Mouse (Mus musculus) MEL (cell line): ENCODE measurements around the gene Srcin1. TPM values are rescaled to one million over a fixed set of nuclear protein-coding genes. Genes with fewer than 3 reads are reported as not detected.

Experiments
- DNase-seq: peaks from one replicate; pipeline ENCODE4 v3.0.0; 2011; ENCODE audit warnings: low read depth, low spot score
- H3K27ac ChIP-seq: 2 replicates; pipeline ENCODE4 v1.5.1; 2012; ENCODE audit warnings: low read depth, mild to moderate bottlenecking, control low read depth, low read length, moderate library complexity; ENCODE audit not compliant: control insufficient read depth
- H3K27me3 ChIP-seq, 2 experiments: fragments of 150-350 bp in 1 of 2; sonication (generic) in 1 of 2; 2 replicates each; pipeline ENCODE4 v1.6.1; 2012; ENCODE audit warnings: low read length in 2 of 2, mild to moderate bottlenecking in 2 of 2, improper control_type of control experiment in 1 of 2, moderate library complexity in 1 of 2; ENCODE audit not compliant: insufficient read depth in 2 of 2, control insufficient read depth in 1 of 2
- H3K36me3 ChIP-seq, 2 experiments: 2 replicates each; pipeline ENCODE4 v1.6.1; 2012 to 2014; ENCODE audit warnings: low read length in 2 of 2, improper control_type of control experiment in 1 of 2, inconsistent platforms in 1 of 2, mild to moderate bottlenecking in 1 of 2; ENCODE audit not compliant: insufficient read depth in 2 of 2, control insufficient read depth in 1 of 2
- H3K4me1 ChIP-seq, 2 experiments: fragments of 150-350 bp in 1 of 2; sonication (generic) in 1 of 2; 2 replicates each; pipeline ENCODE4 v1.6.1; 2012; ENCODE audit warnings: low read length in 2 of 2, improper control_type of control experiment in 1 of 2, mild to moderate bottlenecking in 1 of 2; ENCODE audit not compliant: insufficient read depth in 2 of 2, control insufficient read depth in 1 of 2
- H3K4me3 ChIP-seq, 2 experiments: fragments of 150-350 bp in 1 of 2; sonication (generic) in 1 of 2; 2 replicates each; pipeline ENCODE4 v1.5.1; 2012; ENCODE audit warnings: low read depth in 2 of 2, low read length in 2 of 2, mild to moderate bottlenecking in 2 of 2, moderate library complexity in 2 of 2, control low read depth in 1 of 2, improper control_type of control experiment in 1 of 2; ENCODE audit not compliant: control insufficient read depth in 1 of 2, insufficient read depth in 1 of 2
- H3K79me2 ChIP-seq: 2 replicates; pipeline ENCODE4 v1.6.1; 2012; ENCODE audit warnings: mild to moderate bottlenecking, low read length, moderate library complexity; ENCODE audit not compliant: control insufficient read depth, poor library complexity, insufficient read depth
- H3K9ac ChIP-seq: 2 replicates; pipeline ENCODE4 v1.6.1; 2012; ENCODE audit warnings: low read depth, mild to moderate bottlenecking, control low read depth, low read length, moderate library complexity; ENCODE audit not compliant: control insufficient read depth, poor library complexity, severe bottlenecking
- H3K9me3 ChIP-seq: fragments of 150-350 bp; sonication (generic); replicated peaks from 2 replicates; pipeline ENCODE4 v1.6.1; 2012; ENCODE audit warnings: mild to moderate bottlenecking, low read length, improper control_type of control experiment, moderate library complexity; ENCODE audit not compliant: insufficient read depth
- BHLHE40 ChIP-seq: IDR thresholded peaks from 2 replicates; pipeline ENCODE4 v1.6.1; 2012; ENCODE audit warnings: low read depth, mild to moderate bottlenecking, inconsistent platforms, low read length, improper control_type of control experiment, borderline replicate concordance
- CHD2 ChIP-seq: IDR thresholded peaks from 2 replicates; pipeline ENCODE4 v1.6.1; 2011; ENCODE audit warnings: low read length, improper control_type of control experiment
- ELF1 ChIP-seq: IDR thresholded peaks from 2 replicates; pipeline ENCODE4 v1.6.1; 2014; ENCODE audit warnings: low read depth, mild to moderate bottlenecking, inconsistent platforms, low read length, improper control_type of control experiment, moderate library complexity
- EP300 ChIP-seq, 2 experiments: IDR thresholded peaks; 2 replicates each; pipeline ENCODE4 v1.6.1; 2011; ENCODE audit warnings: improper control_type of control experiment in 2 of 2, low read length in 2 of 2, low read depth in 1 of 2, mild to moderate bottlenecking in 1 of 2
- ETS1 ChIP-seq: IDR thresholded peaks from 2 replicates; pipeline ENCODE4 v1.6.1; 2012; ENCODE audit warnings: low read depth, mild to moderate bottlenecking, inconsistent platforms, low read length, improper control_type of control experiment, moderate library complexity
- GABPA ChIP-seq: IDR thresholded peaks from 2 replicates; pipeline ENCODE4 v1.6.1; 2012; ENCODE audit warnings: low read depth, mild to moderate bottlenecking, inconsistent platforms, low read length, improper control_type of control experiment, moderate library complexity
- HCFC1 ChIP-seq: IDR thresholded peaks from 2 replicates; pipeline ENCODE4 v1.6.1; 2012; ENCODE audit warnings: low read depth, mild to moderate bottlenecking, inconsistent platforms, low read length, improper control_type of control experiment, moderate library complexity
- KAT2A ChIP-seq: conservative IDR thresholded peaks from 2 replicates; pipeline ENCODE4 v1.6.1; 2012; ENCODE audit warnings: low read depth, low read length, improper control_type of control experiment, inconsistent platforms
- MAFK ChIP-seq: IDR thresholded peaks from 2 replicates; pipeline ENCODE4 v1.6.1; 2011; ENCODE audit warnings: low read depth, mild to moderate bottlenecking, low read length, improper control_type of control experiment, borderline replicate concordance
- MAX ChIP-seq: IDR thresholded peaks from 2 replicates; pipeline ENCODE4 v1.6.1; 2011; ENCODE audit warnings: low read length, improper control_type of control experiment
- MEF2A ChIP-seq: IDR thresholded peaks from 2 replicates; pipeline ENCODE4 v1.6.1; 2014; ENCODE audit warnings: low read depth, mild to moderate bottlenecking, inconsistent platforms, low read length, improper control_type of control experiment; ENCODE audit not compliant: poor library complexity, insufficient replicate concordance, severe bottlenecking; ENCODE audit errors: extremely low read depth
- MXI1 ChIP-seq: IDR thresholded peaks from 2 replicates; pipeline ENCODE4 v1.6.1; 2011; ENCODE audit warnings: mild to moderate bottlenecking, low read depth, low read length, improper control_type of control experiment
- MYB ChIP-seq: IDR thresholded peaks from 2 replicates; pipeline ENCODE4 v1.6.1; 2011; ENCODE audit warnings: mild to moderate bottlenecking, low read depth, low read length, improper control_type of control experiment
- NELFE ChIP-seq: IDR thresholded peaks from 2 replicates; pipeline ENCODE4 v1.6.1; 2011; ENCODE audit warnings: low read depth, low read length, improper control_type of control experiment
- NRF1 ChIP-seq: IDR thresholded peaks from 2 replicates; pipeline ENCODE4 v1.6.1; 2014; ENCODE audit warnings: low read depth, mild to moderate bottlenecking, inconsistent platforms, low read length, improper control_type of control experiment, moderate library complexity; ENCODE audit not compliant: poor library complexity, insufficient read depth, severe bottlenecking
- POLR2A ChIP-seq, 2 experiments: IDR thresholded peaks; 2 replicates each; pipeline ENCODE4 v1.6.1; 2011 to 2012; ENCODE audit warnings: low read length in 2 of 2, mild to moderate bottlenecking in 2 of 2, control low read depth in 1 of 2, improper control_type of control experiment in 1 of 2, low read depth in 1 of 2, moderate library complexity in 1 of 2; ENCODE audit not compliant: control insufficient read depth in 1 of 2, insufficient read depth in 1 of 2, poor library complexity in 1 of 2
- POLR2AphosphoS2 ChIP-seq: IDR thresholded peaks from 2 replicates; pipeline ENCODE4 v1.6.1; 2011; ENCODE audit warnings: low read length, improper control_type of control experiment
- SMC3 ChIP-seq: IDR thresholded peaks from 2 replicates; pipeline ENCODE4 v1.6.1; 2011; ENCODE audit warnings: low read depth, low read length, improper control_type of control experiment
- TBP ChIP-seq: IDR thresholded peaks from 2 replicates; pipeline ENCODE4 v1.8.0; 2011; ENCODE audit warnings: low read depth, low read length, improper control_type of control experiment
- USF1 ChIP-seq: IDR thresholded peaks from 2 replicates; pipeline ENCODE4 v1.6.1; 2014; ENCODE audit warnings: low read depth, mild to moderate bottlenecking, inconsistent platforms, low read length, improper control_type of control experiment, moderate library complexity
- ZC3H11A ChIP-seq: IDR thresholded peaks from 2 replicates; pipeline ENCODE4 v1.6.1; 2012; ENCODE audit warnings: low read depth, mild to moderate bottlenecking, inconsistent platforms, low read length, improper control_type of control experiment
- ZNF384 ChIP-seq: IDR thresholded peaks from 2 replicates; pipeline ENCODE4 v1.6.1; 2012; ENCODE audit warnings: low read depth, mild to moderate bottlenecking, inconsistent platforms, low read length, improper control_type of control experiment
- polyA plus RNA-seq, 2 experiments: library from polyadenylated mRNA; stranded (reverse) in 1 of 2; unstranded in 1 of 2; fragments of >175 nt in 1 of 2; fragments of >200 nt in 1 of 2; gene quantifications; 2 replicates each; pipeline versions ENCODE4 v1.2.1 to v1.2.4; 2012; ENCODE audit warnings: low replicate concordance in 2 of 2, low read depth in 1 of 2; ENCODE audit not compliant: insufficient read length in 2 of 2, insufficient read depth in 1 of 2, missing spikeins in 1 of 2
- total RNA-seq: library from RNA; depleted of rRNA; stranded (reverse); fragments of 300-350 nt; gene quantifications from 2 replicates; pipeline ENCODE4 v1.2.3, GENCODE M21; 2012

Gene Srcin1
- total and polyA plus RNA-seq, 3 experiments, result 0.04 to 0.10 TPM; not detected in 1

GRCm38 (mm10) chr11:97609743-97610142 is 33.8 kb upstream of the Srcin1 start:
- Histone ChIP-seq H3K27me3 (peaks cover 8 to 14% of the 10 kb centered on the region in 2 experiments), H3K27ac (no peak overlapping the region), H3K4me1 (no peaks in the 10 kb centered on the region), H3K9ac (no peak overlapping the region), H3K4me3 (no peak overlapping the region), H3K9me3 (no peaks in the 10 kb centered on the region), H3K79me2 (no peaks in the 10 kb centered on the region), H3K36me3 (no peaks in the 10 kb centered on the region)
- TF ChIP-seq CHD2 (no peak), BHLHE40 (no peak), ETS1 (no peak), USF1 (no peak), ZC3H11A (no peak), MEF2A (no peak), ZNF384 (no peak), EP300 (IDR thresholded peaks at IDR 0.05; ENCODE audit: low read depth in 1 of 2, low read length in 2 of 2) (no peak), MYB (no peak), HCFC1 (no peak), TBP (no peak), NRF1 (no peak), POLR2AphosphoS2 (no peak), NELFE (no peak), POLR2A (IDR thresholded peaks at IDR 0.05; ENCODE audit: control insufficient read depth in 1 of 2, insufficient read depth in 1 of 2, low read depth in 1 of 2, low read length in 2 of 2, poor library complexity in 1 of 2) (no peak), GABPA (no peak), SMC3 (no peak), MXI1 (no peak)
- no peak for DNase-seq

GRCm38 (mm10) chr11:97608933-97609332 is 32.9 kb upstream of the Srcin1 start:
- H3K36me3 ChIP-seq, result peaks cover 0 to 2% of the 10 kb centered on the region in 2 experiments; a peak in 1 of 4 replicates
- TF ChIP-seq KAT2A, result no peak
- TF ChIP-seq ELF1, result no peak
- TF ChIP-seq GABPA, result no peak
- no peak for TF ChIP-seq MAFK
- TF ChIP-seq MAX, result no peak
- TF ChIP-seq POLR2A (IDR thresholded peaks at IDR 0.05; ENCODE audit: control insufficient read depth in 1 of 2, insufficient read depth in 1 of 2, low read depth in 1 of 2, low read length in 2 of 2, poor library complexity in 1 of 2), result no peak
- TF ChIP-seq, all 39 proteins: peak for 0
- Histone ChIP-seq H3K4me1 (peaks cover 0 to 5% of the 10 kb centered on the region in 2 experiments; a peak in 3 of 4 replicates), H3K4me3 (no peak overlapping the region), H3K79me2 (no peaks in the 10 kb centered on the region), H3K27me3 (peaks cover 6 to 11% of the 10 kb centered on the region in 2 experiments), H3K9ac (no peak overlapping the region), H3K27ac (no peak overlapping the region), H3K9me3 (no peaks in the 10 kb centered on the region)
- DNase-seq, result no peak
